Mouse (Mus musculus) layer of hippocampus, postnatal 10 days (tissue): ENCODE results near the gene Prr36. TPM values are rescaled to one million over a fixed set of nuclear protein-coding genes. Genes with fewer than 3 reads are reported as not detected.

Experiments
- DNase-seq, 2 experiments: peaks; one replicate each; pipeline ENCODE4 v3.0.0; 2021; ENCODE audit warnings: low spot score in 2 of 2
- long read RNA-seq: library from polyadenylated mRNA; stranded (forward); transcript quantifications from one replicate; pipeline ENCODE4 v2.0.0, GENCODE M21; 2023
- total RNA-seq, 2 experiments: library from RNA; stranded (reverse); gene quantifications; 2 replicates each; pipeline ENCODE4 v1.2.3; 2021

Prr36 gene
- total RNA-seq, result 10 to 100 TPM; 57.1 to 59.4 TPM
- long read RNA-seq, partial matches to known transcripts, result 7 of 8 reads
- long read RNA-seq, other reads (novel, unspliced or antisense), result 1 of 8 reads

DNA sequence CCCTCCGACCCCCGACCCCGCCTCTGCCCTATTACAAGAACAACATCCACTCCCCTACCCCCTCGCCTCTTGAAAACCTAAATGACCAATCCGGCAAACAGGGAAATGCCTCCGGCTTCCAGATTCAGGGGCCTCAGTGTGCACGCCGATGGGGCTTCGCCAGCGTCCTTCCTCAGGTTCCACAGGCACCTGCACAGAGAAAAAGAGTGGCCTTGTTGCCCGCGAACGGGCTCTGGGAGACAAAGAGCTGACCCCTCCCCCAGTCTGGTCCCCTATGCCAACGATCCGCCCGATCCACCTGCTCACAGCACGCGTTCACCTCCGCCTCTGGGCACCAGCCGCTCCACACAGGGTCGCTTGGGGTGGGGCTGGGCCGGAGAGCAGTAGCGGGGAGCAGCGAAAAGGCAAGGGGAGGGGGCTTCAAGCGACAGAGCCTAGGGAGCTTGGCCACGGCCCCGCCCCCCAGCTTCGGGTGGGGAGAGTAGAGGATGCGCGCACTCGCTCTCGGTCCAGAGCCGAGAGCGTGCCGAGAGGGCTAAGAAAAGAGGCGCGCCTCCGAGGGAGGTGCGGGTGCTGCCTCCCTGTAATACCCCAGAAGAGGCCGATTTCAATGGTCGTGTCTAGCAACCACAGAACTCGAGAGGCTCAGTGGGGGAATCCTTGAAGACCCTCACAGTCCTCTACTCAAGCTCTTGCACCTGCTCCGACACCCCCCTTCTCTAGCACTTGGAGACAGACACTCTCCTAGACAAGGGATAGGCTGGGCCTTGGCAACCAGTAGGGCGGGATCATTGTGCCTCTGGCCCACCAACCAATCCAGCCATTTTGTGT is at the start of gene Prr36:
Gene Prr36, minus strand, starts transcription at position 669 of the 831 bp plus-strand sequence.
- peak; percentile 75 to 81 for DNase-seq

DNA sequence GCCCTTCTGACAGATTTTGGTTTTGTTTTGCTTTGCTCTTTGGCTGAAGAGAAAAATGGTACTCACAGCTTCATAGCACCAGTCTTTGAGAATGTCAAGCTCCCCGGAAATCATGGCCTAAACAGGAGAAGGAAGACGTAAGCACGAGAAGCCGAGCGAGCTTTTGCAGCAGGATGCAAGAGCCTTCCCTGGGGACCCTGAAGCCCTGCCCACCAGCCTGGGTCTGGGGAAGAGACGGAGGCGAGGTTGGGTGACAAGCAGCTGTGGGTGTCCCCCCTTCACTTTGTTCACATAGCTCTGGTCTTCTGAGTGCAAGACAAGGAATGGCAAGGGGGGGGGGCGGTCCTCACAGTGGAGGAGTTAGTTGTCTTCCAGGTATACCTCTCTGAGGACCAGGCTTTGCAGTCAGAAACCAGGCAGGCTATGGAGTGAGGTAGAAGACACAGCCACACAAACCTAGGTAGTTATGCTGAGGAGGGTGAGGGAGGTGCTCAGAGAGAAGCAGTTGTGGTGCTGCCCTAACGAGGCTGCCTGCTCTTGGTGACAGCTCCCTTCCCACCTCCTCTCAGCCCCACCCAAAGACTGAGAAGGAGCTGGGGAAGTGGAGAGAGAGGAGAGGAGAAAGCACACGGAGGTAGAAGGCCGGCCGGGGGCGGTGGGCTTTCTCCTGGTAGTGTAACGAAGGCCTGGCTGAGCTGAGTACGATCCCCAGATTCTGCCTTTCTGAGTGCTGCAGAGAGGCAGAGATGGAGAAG is 48.1 kb upstream of the Prr36 start:
- peak in 1 of 2 experiments; percentile 7 for DNase-seq

DNA sequence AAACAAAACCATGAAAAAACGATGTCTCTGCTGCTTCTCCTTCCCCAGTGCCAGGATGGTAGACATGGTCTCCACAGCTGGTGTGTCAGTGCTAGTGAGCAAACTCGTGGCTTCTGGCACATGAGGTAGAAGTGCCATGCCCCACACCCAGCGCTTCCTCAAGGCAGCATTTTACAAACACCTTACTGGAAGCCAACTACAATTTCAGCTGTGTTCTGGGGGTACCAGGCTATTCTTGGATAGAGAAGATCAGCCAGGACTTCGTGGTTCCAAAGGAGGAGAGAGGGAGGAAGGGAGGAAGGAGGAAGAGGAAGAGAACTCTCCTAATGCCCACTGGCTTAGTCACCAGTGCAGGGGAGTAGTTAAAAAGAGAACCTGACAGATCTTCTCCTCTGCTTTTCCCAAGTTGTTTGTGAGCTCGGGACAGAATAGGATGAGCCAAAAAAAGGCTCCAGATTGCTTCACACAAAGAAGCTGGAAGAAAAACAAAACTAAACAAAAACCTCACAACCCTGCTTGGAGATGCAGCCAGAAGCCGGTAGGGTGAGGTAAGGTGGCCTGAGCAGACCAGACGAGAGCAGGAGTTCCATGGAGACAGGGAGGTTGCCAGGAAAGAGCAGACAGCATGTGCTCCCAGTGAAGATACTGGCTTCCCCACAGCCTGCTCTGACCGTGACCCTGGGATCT is 46.0 kb upstream of the Prr36 start:
- peak in 1 of 2 experiments; percentile 9 for DNase-seq

DNA sequence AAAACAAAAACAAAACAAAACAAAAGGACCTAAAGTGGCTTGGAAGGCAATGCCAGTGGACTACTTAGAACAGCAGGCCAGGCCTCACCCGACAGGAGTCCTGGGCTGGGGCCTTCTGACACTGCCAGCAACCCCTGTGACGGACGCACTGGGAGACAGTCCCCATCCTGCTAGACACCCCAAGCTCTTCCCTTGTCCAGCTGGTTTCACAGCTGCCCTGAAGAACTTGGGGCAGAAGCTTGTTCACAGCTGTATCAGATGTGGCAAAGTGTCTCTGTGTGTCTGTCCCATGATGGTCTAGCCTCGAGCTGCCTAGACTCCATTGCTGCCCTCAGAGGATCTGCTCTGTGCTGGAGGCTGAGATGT is 42.5 kb upstream of the Prr36 start:
- no peak for DNase-seq

DNA sequence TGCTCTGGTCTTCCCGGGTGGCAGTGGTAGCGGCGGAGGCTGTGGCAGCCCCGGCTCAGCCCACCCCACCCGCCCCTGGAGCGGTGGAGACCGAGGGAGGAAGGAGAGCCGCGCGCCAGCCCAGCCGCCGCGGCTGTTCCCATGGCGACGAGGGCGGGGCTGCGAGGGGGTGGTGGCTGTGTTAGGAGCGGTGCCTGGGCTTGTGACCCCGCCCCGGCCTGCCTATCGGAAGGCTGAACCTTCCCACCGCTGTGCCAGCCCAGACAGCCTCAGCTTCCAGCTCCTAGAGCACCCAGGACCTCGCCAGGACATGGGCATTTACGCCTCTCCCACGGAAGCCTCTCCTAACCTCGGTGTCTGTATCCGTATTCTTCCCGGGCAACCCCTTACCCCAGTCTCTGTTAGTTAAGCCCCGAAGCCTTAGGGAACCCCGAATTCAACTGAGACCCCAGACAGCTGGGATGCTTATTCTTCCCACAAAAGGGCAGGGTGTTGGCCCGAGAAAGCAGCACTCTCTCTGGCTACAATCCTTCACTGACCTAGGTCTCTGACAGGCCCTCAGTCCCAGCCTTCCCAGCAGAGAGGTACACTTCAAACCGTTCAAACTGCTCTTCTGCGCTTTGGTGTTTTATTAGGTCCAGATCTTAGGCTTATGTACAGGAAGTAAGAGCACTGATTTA is 42.0 kb upstream of the Prr36 start, which contains the start of gene Ctxn1:
Gene Ctxn1, minus strand, starts transcription at position 150 of the 680 bp plus-strand sequence.
- peak; percentile 92 to 96 for DNase-seq

DNA sequence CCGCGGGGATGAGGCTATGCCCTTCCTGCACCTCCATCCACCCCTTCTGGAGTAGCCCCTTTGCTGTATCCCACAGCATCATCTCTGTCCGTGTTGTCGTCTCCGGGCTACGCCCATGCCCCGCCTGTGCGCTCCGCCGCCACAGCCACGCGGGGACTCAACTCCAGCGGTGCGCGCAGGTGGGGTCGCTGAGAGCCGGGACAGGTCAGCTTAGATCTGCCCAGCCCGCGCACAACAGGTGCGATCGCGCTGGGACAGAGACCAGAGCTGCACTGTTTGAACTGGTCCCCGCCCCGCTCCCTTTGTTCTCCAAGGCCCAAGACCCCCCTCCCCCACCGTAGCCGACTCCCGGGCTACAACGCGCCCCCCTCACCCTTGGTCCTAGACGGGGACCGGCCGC is 41.4 kb upstream of the Prr36 start:
- peak in 1 of 2 experiments; percentile 65 for DNase-seq

DNA sequence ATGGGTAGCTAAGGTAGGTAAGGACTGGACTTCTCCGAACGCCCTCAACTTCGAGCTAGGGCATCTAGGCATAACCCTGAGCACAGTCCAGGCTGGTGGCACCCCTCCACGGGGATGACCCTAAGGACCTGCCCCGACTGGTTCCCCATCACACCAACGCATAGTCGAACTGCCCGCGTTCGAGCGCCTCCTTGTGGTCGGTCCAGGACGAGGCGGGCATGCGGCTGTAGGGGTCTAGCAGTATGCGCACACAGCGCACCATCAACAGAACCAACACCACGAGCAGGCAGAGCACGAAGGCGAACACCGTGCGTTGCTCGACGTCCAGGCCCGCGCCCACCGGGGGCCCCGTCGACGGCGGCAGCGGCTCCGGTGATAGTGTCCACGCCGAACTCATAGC is 41.0 kb upstream of the Prr36 start:
- peak; percentile 90 to 94 for DNase-seq

DNA sequence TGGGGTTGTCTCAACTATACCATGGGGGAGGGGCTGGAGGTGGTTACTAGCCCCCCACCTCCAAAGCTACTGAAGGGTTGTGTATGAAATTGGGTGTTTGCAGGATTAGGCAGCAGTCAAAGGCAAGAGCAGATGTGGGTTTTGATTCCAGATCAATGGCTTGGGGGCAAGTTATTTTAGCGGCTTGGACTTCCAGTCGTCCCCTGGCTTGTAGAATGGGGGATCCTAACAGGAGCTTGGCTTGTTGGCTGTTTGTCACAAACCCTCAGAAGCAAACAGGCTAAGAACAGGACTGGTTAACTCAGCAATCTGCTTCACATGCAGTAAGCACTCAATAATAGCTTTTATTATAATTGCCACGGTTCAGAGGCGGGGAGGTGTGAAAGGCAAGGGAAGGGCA is 40.1 kb upstream of the Prr36 start:
- DNase-seq, result no peak

DNA sequence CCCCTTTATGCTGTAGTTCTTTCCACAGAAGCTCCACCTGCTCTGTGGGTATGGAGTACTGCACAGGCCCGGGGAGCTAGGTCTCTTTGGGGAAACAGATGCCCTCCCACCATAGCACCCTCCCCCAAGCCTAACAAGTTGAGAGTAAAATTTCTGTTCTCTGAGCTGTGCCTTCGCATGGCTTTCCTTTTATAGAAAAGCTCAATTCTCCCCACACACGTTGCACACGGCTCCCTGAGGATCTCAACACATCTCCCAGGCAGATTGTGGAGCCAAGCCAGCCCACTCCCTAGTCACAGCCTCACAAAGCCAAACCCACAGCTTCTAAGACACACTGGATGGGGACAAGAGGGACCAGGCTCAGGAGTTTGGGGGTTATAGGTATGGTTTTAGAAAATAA is 39.7 kb upstream of the Prr36 start:
- peak; percentile 77 to 78 for DNase-seq

DNA sequence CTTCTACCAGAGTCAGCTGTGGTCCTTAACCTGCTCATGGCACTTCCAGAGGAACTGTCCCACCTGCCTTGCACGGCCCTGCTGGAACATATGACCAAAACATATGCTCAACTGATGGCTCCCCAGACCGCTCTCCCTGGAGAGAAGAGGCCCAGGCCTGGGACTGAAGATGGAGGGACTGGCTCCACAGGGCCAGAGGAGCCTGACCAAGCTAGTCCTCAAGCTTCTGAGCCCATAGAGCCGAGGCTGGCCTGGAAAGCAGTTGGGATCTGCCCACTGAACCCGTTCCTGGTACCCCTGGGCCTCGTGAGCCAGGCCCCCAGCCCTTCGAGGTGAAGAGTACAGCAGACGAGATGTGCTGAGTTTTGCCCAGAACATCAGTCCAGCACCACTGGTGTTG is 38.2 kb upstream of the Prr36 start:
- DNase-seq, result peak in 1 of 2 experiments; percentile 22

DNA sequence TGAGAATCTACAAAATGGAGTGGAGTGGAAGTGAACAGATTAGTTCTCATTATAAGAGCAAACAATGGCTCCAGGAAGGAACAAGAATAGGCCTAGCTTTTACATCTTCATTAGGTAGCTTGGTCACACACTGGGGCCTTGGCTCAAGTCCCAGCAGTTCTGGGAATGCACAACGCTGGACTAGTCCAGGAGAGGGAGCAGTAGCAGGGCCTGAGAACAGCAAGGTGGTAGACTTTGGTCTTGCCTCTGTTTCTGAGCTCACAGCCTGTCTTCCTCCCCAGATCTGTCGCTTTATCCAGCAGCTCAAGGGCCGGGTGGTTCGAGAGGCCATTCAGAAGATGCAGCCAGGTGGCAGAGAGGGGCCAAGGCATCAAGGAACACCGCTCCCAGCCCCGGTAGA is 36.7 kb upstream of the Prr36 start:
- peak; percentile 74 to 81 for DNase-seq

DNA sequence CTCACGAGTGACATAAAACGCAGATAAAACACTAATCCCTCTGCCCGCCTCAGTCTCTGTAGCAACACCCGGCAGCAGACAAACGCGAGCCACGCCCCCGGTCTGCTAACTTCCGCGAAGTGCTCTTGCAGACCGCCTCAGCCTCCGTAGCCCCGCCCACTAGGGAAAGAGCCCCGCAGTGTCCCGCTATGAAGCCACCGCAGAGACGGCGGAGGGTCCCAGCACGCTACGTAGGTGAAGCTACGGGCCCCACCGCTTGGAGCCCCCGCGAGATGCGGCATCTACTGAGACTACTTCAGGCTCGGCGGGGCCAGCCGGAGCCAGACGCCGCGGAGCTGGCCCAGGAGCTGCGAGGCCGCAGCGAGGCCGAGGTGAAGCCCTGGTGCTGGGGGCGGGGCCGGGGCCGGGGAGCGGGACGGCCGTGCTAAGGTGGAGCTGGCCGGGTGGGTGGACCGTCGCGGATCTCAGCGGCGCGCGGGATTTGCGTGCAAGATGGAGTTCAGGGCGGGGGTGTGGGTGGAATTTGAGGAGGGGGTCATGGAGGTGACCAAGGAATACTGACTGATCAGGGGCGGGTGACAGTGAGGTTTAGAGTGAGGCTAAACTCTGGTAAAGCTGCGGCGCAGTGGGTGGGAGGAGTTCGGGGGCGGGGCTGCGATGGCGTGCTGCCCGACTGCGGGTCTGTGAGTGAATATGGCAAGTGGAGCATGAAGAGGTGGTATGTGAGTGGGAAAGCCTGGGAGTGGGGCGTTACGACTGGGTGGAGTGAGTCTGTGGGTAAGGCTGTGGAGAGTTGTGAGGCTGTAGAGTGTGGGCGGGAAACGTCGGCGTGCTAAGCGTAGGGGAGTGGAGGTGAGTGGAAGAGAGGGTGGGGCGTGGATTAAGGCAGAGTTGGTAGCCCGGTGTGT is 35.9 kb upstream of the Prr36 start, which contains the start of gene Snapc2:
Gene Snapc2, plus strand, starts transcription at position 147 of the 908 bp plus-strand sequence.
- DNase-seq, result peak; percentile 93 to 95

DNA sequence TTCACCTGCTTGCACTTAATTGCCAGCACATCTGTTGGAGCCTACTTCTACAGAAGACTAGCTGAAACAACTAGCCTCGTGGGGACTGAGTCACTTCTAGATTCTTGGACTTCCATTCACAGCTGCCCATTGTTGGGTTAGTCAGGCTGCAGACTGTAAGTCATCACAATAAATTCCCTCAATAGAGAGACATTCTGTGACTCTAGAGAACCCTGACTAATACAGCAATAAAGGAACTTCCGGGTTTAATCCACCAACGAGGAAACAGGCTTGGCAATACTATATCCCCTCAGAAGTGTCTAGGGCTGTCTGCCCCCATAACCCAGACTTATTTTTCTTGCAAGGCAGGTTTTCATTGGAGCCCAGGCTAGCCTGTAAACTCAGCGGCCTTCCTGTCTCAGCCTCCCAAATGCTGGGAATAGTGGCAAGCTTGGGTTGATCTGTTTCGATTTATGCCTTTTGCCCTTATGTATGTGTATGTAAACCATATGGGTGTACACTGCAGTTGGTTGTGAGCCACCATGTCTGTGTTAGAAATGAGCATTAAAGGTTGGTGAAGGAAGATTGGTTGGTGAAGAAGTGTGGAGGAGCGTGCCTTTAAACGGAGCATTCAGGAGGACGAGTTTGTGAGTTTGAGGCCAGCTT is 35.0 kb upstream of the Prr36 start:
- no peak for DNase-seq

DNA sequence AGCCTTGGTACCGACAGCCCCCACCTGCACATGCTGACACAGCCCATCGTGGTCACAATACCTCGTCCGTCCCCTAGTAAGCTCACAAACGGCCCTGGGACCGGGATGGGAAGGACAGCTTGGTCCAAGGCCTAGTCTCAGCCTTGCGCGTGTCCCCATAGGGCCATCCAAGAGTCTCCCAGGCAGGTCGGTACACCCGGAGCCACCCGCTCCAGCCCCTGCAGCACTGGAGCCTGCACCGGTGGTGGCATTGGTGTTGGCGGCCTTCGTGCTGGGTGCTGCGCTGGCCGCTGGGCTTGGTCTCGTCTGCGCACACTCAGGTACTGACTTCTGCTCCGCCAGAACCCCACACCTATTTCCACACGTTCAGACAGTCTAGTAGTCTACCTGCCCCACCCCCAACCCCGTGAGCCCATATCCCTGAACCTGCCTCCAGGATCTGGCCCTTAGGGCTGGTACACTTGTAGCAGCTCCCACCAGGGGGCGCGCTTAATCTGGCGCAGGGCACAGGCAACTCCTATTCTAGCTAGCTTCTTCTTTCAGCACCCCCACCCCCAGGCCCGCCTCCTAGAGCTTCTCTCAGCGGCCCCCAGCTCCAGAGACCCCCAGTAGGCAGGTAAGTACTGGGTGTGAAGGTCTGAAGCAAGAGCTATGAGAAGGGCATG is 33.2 kb upstream of the Prr36 start:
- DNase-seq, result peak; percentile 85 to 93

DNA sequence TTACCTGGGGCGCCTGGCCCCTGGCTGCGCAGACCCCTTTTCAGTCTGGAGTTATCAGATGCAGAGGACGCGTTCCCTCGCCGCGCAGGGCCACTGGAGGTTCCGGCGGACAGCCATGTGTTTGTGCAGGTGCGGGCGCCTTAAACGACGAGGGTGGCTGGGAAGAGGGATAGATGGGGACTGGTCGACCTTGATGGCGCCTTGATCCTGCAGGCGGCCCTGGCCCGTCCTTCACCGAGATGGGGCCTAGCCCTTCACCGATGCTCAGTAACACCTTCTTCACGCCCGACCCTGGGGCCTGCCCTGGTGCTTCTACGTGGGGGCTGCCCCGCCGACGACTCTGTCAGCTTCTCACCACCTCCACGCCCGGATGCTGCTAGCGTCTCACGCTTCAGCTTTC is 32.0 kb upstream of the Prr36 start:
- DNase-seq, result peak in 1 of 2 experiments; percentile 25

DNA sequence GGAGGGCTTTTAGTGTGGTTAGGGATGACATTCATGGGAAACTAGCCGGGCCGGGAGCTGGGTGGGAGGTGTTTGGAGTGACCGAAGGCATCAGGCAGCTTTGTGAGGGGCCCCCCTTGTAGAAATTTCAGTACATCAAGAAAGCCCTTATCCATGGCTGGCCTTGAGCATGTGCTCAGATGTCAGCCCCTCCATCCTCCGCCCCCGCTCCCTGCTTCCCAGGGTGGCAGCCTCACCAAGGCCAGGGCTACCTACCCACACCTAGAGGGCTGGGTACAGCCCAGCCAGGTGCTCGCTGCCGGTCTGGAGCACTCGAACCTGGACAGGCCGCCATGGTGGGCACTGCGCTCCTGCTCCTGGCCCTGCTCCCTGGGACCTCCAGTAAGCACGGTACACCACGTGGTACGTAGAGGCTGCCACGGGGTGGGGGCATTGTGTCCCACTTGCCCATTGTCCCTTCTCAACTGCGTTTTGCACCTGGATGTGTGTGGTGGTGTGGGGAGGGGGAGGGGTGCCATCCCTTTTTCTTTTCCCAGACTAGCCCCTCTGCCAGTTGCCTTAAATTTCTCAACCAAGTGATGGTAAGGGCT is 30.8 kb upstream of the Prr36 start, which contains the start of gene Tgfbr3l:
Gene Tgfbr3l, plus strand, starts transcription at position 264 of the 590 bp plus-strand sequence.
- DNase-seq, result peak in 1 of 2 experiments; percentile 16

DNA sequence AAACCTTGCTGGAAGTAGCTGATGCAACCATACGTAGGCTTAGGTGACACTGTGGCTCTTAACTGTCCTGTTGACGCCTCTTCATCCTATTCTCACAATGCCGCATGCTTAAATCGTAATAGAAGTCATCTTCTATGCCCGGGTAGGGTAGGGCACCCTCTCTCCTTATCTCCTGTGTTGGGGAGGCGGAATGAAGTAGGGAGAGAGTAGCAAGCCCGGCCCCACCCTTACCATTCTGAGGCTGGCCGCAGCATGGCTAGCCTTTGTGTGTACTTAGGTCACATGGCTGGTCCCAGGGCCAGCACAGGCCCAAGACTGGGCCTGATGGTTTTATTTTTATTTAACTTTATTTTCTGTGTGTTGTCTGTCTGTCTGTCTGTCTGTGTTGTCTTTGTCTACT is 30.0 kb upstream of the Prr36 start:
- DNase-seq, result no peak

DNA sequence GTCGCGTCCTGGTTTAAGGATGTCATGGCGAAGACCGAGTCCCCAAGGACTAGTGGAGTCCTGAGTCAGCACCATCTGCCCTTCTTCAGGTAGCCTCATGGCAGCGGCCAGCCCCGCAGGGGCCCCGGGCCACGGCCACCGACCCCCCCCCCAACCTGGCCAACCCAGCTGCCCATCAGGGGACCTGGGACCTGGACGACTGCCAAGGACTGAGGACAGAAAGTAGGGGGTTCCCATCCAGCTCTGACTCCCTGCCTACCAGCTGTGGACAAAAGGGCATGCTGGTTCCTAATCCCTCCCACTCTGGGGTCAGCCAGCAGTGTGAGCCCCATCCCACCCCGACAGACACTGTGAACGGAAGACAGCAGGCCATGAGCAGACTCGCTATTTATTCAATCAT is 28.5 kb upstream of the Prr36 start:
- DNase-seq, result peak in 1 of 2 experiments; percentile 16
